Mouse (Mus musculus): Measurements from ENCODE around the gene Eif3i. TPM values are rescaled to one million over a fixed set of nuclear protein-coding genes. Genes with fewer than 3 reads are reported as not detected.

Eif3i gene
- polyA plus RNA-seq, 1 experiment from 2014 or later: 239 TPM

Small RNA genes within 50 kb of the gene (microRNA-seq; reads per million reads assigned to microRNA genes)
- not detected for gene Mir8119

Other genes starting within 250 kb of the Eif3i start
- gene Zbtb8a, start 222.5 kb downstream of the Eif3i start, polyA plus RNA-seq (2015; fragmentation: Nextera tagmentation; extraction: Ambion mirVana): 17.4 and 19.2 TPM in 2 replicates
- gene Zbtb8b, start 159.8 kb downstream of the Eif3i start, polyA plus RNA-seq (2015; fragmentation: Nextera tagmentation; extraction: Ambion mirVana): 1.4 and 1.6 TPM in 2 replicates
- 28.0 and 30.5 TPM in 2 replicates for gene Bsdc1, start 139.1 kb downstream of the Eif3i start, polyA plus RNA-seq (2015; fragmentation: Nextera tagmentation; extraction: Ambion mirVana)
- gene Tssk3, start 109.6 kb downstream of the Eif3i start, polyA plus RNA-seq (2015; fragmentation: Nextera tagmentation; extraction: Ambion mirVana): not detected in 2 replicates
- not detected in 2 replicates for gene Fam229a, start 109.5 kb downstream of the Eif3i start, polyA plus RNA-seq (2015; fragmentation: Nextera tagmentation; extraction: Ambion mirVana)
- gene Marcksl1, start 87.1 kb downstream of the Eif3i start, polyA plus RNA-seq (2015; fragmentation: Nextera tagmentation; extraction: Ambion mirVana): 259 and 296 TPM in 2 replicates
- gene Hdac1, start 57.9 kb downstream of the Eif3i start, polyA plus RNA-seq (2015; fragmentation: Nextera tagmentation; extraction: Ambion mirVana): 195 and 205 TPM in 2 replicates
- 3.0 and 7.3 TPM in 2 replicates for gene Lck, start 27.0 kb downstream of the Eif3i start, polyA plus RNA-seq (2015; fragmentation: Nextera tagmentation; extraction: Ambion mirVana)
- 4.1 TPM in 2 replicates for gene Fam167b, start 22.1 kb downstream of the Eif3i start, polyA plus RNA-seq (2015; fragmentation: Nextera tagmentation; extraction: Ambion mirVana)
- gene Tmem234, start within 50 bp of the Eif3i start, polyA plus RNA-seq (2015; fragmentation: Nextera tagmentation; extraction: Ambion mirVana): 181 and 190 TPM in 2 replicates
- 1.3 and 3.0 TPM in 2 replicates for gene Dcdc2b, start 13.6 kb upstream of the Eif3i start, polyA plus RNA-seq (2015; fragmentation: Nextera tagmentation; extraction: Ambion mirVana)
- 27.4 and 34.7 TPM in 2 replicates for gene Iqcc, start 18.5 kb upstream of the Eif3i start, polyA plus RNA-seq (2015; fragmentation: Nextera tagmentation; extraction: Ambion mirVana)
- 49.6 and 58.4 TPM in 2 replicates for gene Ccdc28b, start 23.3 kb upstream of the Eif3i start, polyA plus RNA-seq (2015; fragmentation: Nextera tagmentation; extraction: Ambion mirVana)
- 65.3 and 69.8 TPM in 2 replicates for gene Txlna, start 40.4 kb upstream of the Eif3i start, polyA plus RNA-seq (2015; fragmentation: Nextera tagmentation; extraction: Ambion mirVana)
- gene Kpna6, start 72.1 kb upstream of the Eif3i start, polyA plus RNA-seq (2015; fragmentation: Nextera tagmentation; extraction: Ambion mirVana): 15.2 and 16.2 TPM in 2 replicates
- 11.7 and 13.9 TPM in 2 replicates for gene Tmem39b, start 96.2 kb upstream of the Eif3i start, polyA plus RNA-seq (2015; fragmentation: Nextera tagmentation; extraction: Ambion mirVana)
- 52.8 and 54.5 TPM in 2 replicates for gene Khdrbs1, start 141.7 kb upstream of the Eif3i start, polyA plus RNA-seq (2015; fragmentation: Nextera tagmentation; extraction: Ambion mirVana)
- 277 and 329 TPM in 2 replicates for gene Ptp4a2, start 210.6 kb upstream of the Eif3i start, polyA plus RNA-seq (2015; fragmentation: Nextera tagmentation; extraction: Ambion mirVana)